Mouse (Mus musculus): Measurements from ENCODE around the gene Zfp827. TPM values are rescaled to one million over a fixed set of nuclear protein-coding genes. Genes with fewer than 3 reads are reported as not detected.
"Not testable (repeated sequence)": the region's sequence is repeated elsewhere in the genome, so short reads cannot be mapped to it uniquely, and the experiment has no call there.

Zfp827 gene
- total RNA-seq, 2 experiments from 2014 or later, result 13.1 to 22.4 TPM

- no peak for DNase-seq
These were observed 76.9 kb downstream of the Zfp827 start for GRCm38 (mm10) chr8:79105186-79105585.

- DNase-seq, result no peak
These were observed 83.2 kb downstream of the Zfp827 start for GRCm38 (mm10) chr8:79111461-79111860.

- DNase-seq, result no peak
These were observed 84.2 kb downstream of the Zfp827 start for GRCm38 (mm10) chr8:79112480-79112879.

GRCm38 (mm10) chr8:79113533-79113932 lies 85.3 kb downstream of the Zfp827 start:
- no peak for DNase-seq

DNA sequence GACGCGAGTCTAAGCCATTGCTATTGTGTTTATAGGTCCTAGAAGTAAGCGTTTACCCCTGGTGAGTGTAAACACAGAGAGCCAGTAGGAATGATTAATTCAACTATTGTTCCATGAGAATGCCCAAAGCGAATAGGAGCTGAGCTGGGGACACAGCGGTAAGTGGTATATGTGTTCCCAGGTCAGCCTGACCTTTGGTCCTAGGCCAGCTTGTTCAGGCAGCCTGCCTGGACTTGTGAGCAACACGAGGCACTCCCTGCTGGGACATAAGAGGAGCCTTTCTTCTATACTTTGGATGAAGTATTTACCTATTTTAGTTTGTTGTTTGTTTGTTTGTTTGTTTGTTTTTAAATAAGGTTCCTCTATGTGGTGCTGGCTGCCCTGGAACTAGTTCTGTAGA lies 86.3 kb downstream of the Zfp827 start:
- peak; percentile 70 for DNase-seq

DNA sequence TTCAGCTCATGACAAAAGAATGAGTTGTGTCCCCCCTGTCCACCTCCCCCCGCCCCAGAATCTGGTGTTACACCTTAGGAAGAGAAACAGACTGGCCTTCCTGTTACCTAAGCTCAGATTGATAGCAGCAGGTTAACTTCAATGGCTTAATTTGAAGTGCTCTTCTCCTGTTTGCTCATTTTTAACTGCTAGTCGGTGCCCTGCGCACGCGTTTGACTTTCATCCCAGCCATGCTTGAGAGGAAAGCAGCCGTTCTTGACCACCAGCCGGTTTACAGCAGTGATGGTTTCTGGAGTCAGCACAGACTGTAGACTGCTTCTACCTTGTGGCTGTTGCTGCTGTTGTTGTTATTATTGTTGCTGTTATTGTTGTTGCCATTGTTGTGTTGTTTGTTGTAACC lies 88.2 kb downstream of the Zfp827 start:
- DNase-seq, result no peak

DNA sequence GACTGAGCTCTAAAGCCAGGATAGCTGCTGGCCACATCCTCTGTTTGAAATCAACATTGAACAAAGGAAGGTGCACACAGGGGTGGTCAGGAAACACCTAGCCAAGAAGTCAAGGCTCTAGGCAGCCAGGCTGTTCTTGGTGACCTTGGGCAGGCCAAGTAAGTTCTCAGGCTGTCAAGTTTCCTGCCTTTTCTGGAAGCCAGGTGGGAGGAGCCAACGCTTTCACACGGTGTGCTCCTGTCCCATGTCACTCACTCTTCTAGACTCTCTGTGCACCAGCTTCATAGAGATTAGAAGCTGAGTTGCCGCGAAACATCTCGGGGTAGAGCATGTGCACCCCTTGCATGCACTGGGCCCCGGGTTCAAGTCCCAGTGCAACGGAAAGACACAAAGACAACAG lies 89.5 kb downstream of the Zfp827 start:
- peak; percentile 22 for DNase-seq

DNA sequence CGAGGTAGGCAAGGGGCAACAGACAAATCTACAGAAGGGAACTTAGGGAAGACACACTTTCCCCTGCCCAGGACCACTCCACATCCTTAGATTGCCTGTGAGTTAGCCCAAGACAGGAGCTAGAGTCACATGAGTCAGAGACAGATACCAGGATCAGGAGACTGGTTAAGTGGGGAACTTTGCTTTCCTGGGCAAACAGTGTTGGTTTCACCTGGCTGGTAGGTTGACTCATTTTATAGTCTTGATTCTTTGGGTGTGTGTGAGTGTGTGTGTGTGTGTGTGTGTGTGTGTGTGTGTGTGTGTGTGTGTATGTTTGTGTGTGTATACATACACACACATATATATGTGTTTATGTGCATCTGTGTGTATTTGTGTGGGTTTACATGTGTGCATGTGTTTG lies 93.4 kb downstream of the Zfp827 start:
- DNase-seq, result no peak

DNA sequence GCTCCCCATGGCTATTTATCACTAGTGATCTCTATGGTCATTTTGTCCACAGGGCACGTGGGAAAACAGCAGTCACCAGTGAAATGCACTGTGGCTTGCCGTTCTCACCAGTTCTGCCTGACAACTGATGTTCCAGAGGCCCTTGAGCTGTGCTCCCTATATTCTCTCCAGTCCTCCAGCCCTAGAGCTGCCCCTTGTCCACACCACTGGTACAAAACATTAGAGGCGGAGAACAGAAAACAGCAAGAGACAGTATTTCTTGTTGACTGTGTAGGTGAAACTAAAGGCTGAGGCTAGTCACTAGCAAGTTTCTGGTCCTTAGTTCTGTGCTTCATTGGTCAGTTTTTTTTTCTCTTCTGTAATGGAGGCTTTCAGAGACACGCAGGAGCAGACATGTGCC lies 96.0 kb downstream of the Zfp827 start:
- no peak for DNase-seq

- DNase-seq, result no peak
These were observed 99.1 kb downstream of the Zfp827 start for GRCm38 (mm10) chr8:79127211-79127816.

DNA sequence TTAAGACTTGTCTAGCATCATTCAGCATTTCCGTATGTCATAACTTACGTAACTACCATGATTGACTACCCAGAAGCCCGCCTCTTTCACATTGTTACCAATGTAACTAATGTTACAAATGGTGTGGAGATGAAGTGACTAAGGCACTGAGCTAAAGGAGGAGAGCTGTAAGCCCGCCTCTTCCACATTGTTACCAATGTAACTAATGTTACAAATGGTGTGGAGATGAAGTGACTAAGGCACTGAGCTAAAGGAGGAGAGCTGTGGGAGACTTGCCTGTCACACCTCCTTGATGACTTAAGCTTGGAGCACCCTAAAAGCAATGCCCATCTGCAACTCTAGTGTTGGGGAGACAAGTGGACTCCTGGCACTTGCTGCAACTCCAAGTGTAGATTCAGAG lies 100.3 kb downstream of the Zfp827 start:
- DNase-seq, result not testable (repeated sequence)

DNA sequence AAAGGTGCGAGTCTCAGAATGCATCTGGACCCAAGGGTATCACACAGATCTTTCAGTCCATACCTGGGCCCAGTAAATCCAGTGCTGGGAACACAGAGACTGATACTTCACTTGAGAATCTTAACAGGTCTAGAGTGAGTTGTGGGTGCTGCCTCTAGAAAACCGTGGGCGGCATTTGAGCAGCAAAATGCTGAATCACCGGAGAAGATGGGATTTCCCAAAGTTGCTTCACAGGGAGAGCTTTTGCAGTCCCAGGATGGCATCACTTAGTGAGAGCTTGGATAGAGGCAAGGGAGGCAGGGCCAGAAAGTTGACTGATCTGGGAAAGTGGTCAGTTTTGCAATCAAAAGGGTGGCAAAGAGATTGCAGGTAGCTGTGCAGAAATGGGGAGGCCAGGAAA lies 111.4 kb downstream of the Zfp827 start:
- no peak for DNase-seq

DNA sequence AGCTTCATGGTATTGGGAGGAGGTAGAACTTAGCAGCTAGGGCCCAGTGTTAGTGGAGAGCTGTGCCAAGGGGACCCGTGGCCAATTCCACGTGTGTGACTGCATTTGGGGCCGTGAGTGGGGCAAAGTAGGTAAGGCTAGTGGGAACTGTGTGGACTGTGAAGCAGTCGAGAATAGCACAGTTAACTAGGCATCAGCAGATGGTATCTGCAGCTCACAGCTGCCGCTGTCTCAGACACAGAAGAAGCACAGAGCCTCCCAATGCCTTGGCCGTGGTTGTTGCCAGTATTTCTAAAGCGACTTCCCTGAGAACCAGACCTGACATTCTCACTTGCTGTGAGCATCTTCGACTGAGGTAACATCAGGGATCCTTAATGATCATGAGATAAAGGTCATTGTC lies 112.7 kb downstream of the Zfp827 start:
- no peak for DNase-seq

DNA sequence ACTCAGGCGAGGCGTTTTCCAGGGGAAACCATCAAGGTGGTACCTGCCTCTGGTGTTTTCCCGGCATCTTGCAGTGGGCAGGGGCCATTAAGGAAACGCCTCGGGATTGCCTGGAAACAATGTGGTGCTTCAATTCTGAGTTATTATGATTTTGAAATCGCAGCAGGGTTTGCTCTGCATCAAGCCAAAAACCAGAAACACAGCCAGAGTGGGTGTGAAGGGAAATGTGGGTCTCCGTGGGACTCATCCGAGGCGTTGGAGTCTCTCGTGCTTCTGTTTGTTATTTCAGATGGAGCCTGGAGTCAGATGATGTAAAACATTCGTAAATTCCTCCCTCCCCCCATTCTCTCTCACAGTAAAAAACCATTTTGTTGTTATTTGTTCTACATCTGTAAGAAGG lies 113.4 kb downstream of the Zfp827 start:
- DNase-seq, result no peak

- no peak for DNase-seq
These were observed 115.5 kb downstream of the Zfp827 start for GRCm38 (mm10) chr8:79143729-79144128.

DNA sequence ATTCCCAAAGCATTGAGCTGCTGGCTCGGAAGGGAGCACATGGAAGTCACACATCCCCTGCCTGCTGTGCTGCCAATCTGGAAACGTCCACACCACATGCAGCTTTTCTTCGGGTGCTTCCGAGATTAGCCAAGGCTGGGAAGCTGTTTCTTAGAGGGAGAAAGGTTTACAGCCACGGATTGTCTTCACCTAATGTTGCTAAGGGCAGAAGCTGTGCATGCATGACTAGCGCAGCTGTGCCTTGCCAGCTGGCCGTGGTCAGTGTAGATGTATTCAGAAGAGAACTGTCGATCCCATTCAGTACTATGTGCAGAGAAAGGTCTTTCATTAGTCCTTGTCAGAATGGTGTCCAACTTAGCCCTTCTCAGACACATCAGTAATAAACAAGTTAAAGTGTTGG lies 117.0 kb downstream of the Zfp827 start:
- no peak for DNase-seq

DNA sequence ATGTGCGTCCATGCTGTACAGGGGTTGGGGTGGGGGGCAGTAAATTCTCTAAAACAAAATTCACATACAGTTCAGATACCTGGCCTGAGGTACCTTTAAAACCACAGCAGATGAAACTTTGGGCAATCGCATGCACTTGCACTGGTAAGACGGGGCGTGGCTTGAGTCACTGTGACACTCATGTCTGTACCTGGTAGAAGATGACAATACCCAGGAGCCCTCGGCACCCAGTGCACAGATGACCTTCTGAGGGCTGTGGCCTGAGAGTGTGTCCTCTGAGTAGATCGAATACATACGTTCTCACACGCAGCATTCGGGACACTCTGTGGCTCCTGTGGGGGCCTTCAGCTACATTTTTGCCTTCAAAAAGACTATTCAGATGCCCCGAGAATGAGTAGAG lies 117.4 kb downstream of the Zfp827 start:
- DNase-seq, result no peak

- no peak for DNase-seq
These were observed 120.6 kb downstream of the Zfp827 start for GRCm38 (mm10) chr8:79148799-79149198.

GRCm38 (mm10) chr8:79149880-79150279 lies 121.6 kb downstream of the Zfp827 start:
- no peak for DNase-seq

- DNase-seq, result peak; percentile 29
These were observed 122.4 kb downstream of the Zfp827 start for GRCm38 (mm10) chr8:79150544-79151192.

- DNase-seq, result no peak
These were observed 123.4 kb downstream of the Zfp827 start for GRCm38 (mm10) chr8:79151644-79152043.

DNA sequence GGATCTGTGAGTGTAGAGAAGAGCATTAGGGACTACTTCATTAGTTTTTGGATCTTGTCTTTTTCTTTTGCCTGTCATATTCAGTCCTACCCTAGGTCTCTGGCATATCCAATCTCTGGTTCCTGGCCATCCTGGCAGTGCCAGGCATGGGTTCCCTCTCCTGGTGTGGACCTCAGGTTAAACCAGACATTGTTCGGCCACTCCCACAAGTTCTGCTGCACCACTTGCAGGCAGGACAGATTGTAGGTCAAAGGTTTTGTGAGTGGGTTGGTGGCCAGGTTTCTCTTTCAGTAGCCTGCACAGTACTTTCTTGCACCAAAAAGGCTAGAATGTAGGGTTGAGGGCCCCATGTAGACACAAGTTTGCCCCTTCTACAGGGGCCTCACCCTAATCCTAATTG lies 125.0 kb downstream of the Zfp827 start:
- DNase-seq, result no peak

DNA sequence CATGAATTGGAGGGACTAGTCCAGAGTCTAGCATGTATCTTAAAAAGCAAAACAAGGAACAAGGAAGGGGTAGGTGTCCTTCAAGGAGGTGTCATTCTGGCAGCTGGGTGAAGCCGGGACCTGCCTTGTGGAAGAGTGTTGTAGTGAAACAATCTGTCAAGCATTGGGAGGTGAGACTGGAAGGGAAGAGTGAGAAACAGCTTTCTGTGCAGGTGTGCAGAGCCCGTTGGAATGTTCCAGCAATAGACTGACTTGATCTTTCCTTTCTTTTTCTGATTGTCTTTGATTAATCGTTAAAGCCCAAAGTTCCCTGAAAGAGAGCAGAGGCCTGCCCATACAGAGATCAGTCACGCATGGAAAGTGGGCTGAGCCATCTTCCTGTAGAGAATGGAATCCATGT lies 125.4 kb downstream of the Zfp827 start:
- DNase-seq, result no peak

DNA sequence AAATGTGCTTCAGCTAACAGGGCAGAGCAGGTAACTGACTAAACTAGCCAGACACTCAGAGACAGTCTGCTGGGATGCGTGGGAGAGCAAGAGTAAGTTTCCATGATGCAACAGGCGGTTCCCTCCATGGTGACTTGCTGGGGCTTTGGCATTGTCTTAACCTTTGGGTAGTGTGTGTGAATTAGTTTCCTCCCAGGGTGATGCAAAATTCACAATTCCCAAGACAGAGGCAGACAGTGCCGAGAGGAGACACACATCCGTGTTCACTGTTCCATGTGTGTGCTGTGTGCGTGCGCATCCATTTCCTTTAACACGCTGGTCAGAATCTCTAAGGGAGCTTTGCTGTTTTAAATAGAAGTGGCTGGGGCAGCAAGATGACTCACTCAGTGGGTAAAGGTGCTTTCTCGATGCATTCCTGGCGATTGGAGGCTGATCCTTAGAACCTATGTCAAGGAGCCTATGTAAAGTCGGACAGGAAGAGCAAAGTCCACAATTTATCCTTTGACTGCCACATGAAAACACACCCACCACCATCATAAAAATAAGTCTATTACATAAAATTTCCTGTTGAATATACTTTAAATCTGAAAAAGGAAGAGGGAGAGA lies 127.4 kb downstream of the Zfp827 start:
- no peak for DNase-seq

Measured in adrenal gland, postnatal 10 days (tissue).